Mouse (Mus musculus) CD4-positive, CD25-positive, alpha-beta regulatory T cell, adult 4 months (primary cell): ENCODE results near the gene Chrdl2. TPM values are rescaled to one million over a fixed set of nuclear protein-coding genes. Genes with fewer than 3 reads are reported as not detected.
"Not testable (repeated sequence)": the region's sequence is repeated elsewhere in the genome, so short reads cannot be mapped to it uniquely, and the experiment has no call there.

Experiments
- ATAC-seq: one replicate; pipeline ENCODE4 v1.8.0; 2017
- polyA plus RNA-seq, 2 experiments: library from polyadenylated mRNA; unstranded; fragments of 100-300 nt; shearing (Covaris generic); gene quantifications; one replicate each; pipeline ENCODE4 v1.2.1; 2017

Gene Chrdl2
- polyA plus RNA-seq, 2 experiments from 2014 or later, result not detected

GRCm38 (mm10) chr7:100036050-100036449, 30.1 kb downstream of the Chrdl2 start:
- no peak for ATAC-seq

- ATAC-seq, result no peak
These were observed 30.5 kb downstream of the Chrdl2 start for GRCm38 (mm10) chr7:100036495-100036894.

DNA sequence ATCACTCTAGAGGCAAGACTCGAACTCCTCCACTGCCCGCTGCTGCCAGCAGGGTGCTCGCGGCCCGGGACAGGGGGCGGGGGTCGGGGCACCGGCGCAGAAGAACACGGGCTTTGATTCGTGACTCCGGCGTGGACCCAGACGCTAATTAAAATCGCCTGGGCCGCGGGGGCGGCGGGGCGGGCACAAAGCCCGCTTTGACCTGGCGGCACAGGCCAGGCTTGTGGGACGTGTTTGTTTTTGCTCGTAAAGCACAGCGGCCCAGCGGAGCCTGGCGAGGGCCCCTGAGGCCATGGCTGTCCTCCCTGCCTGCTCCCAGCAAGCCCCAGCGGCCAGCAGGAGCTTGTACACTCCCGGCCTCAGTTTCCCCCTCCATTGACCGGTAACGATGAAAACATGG, 36.1 kb downstream of the Chrdl2 start:
- ATAC-seq, result no peak

- ATAC-seq, result no peak
These were observed 37.1 kb downstream of the Chrdl2 start for GRCm38 (mm10) chr7:100043096-100043495.

- ATAC-seq, result no peak
These were observed 37.6 kb downstream of the Chrdl2 start for GRCm38 (mm10) chr7:100043605-100044031.

- ATAC-seq, result no peak
These were observed 40.5 kb downstream of the Chrdl2 start for GRCm38 (mm10) chr7:100046486-100046885.

DNA sequence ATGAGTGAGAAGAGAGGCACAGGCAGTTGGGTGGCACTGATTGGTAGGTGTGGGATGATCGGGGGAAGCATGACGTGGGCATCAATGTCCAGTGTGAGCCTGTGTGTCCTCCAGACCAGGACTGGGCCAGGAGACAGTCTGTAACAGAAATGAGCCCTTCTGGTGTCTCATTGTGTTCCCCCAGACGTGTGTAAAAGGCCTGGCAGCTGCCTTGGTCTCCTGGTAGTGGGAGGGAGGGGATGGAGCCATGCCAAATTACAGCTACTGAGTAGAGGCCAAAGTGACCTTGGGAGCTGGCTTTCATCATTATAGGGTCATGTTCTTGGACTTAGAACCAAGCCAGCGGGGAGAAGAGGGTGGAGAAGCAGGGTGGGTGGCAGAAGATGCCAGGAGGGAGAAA, 45.9 kb downstream of the Chrdl2 start:
- ATAC-seq, result no peak

- not testable (repeated sequence) for ATAC-seq
These were observed 47.0 kb downstream of the Chrdl2 start for GRCm38 (mm10) chr7:100052991-100053390.

DNA sequence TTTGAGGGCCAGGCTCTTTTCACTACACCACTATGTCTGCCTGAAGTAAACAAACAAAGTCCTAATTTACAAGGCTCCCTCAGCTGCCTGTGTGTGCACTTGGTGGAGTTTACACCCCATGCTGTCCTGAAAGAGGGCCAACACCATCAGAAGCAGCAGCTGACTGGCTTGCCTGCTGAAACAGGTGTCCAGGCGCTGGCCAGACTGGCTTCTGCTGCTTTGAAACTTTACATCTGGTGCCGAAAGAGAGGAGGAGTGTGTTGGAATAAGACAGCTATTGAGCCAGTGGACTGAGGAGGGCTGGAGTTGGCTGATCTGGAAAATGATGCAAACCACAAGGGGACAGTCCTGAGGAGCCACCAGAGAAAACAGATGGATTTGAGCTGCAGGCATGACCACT, 68.0 kb downstream of the Chrdl2 start:
- ATAC-seq, result no peak

DNA sequence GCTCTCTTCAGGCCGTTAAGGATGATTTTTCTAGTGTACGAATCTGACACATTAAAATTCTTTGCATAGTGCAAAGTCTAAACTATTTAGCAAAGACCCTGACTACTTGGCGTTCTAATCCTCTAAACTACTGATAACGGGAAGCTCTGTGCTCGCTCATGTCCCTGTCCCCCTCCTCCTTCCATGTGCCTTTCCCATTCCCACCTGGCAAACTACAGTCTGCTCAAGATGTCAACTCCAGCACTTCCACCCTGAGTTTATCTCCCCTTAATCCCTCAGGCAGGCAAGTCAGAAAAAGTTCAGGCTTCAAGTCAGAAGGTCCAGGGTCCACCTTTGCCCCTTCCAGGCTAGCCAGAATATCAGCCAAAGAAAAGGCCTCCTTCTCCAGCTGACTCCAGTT, 70.3 kb downstream of the Chrdl2 start:
- ATAC-seq, result no peak

DNA sequence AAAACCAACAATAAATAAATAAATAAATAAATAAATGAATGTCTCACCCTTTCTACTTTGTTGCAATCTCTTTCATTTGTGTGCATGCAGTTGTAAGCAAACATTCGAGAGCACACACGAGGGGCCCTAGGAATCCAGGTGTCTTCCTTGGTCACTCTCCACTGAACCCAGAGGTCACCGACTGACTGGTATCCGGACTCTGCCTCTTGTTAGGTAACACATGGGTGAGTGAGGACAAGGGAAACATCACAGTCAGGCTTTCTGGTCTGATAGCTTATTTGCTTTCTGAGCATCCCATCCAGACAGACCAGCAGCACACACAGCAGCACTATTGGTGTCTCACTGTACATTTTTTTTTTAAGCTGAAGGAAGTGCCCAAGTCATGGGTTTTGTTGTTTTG, 71.1 kb downstream of the Chrdl2 start:
- no peak for ATAC-seq

DNA sequence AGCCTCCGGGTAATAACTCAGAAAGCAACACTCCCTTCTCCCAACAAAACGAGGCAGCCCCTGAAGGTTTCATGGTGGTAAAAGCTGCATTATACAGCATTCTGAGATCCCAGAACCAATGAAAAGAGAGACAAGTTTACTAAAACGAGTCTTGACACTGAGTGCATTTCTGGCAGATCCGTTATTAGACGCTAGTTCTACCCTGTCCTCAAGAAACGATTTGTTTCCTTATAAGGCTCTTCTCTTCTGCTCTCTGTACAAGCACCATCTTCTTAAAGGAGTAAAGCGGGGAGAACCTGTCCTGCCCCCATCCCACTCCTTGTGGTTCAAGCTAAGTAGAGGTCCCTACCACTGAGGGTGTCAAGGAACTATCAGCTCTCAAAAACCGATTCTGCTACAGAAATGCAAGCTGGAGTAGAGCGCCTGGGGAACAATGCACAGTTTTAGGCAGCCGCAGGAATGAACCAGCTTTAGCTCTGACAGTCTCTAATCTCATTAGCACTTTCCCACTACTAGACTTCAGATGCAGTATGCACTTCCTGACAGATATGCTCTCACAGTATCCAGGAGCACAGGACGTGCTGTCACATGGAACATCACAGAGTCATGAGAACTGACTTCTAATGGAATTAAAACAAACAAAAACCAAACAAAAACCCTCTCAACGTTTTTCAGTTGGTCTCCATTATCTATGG, 74.3 kb downstream of the Chrdl2 start:
- ATAC-seq, result no peak

DNA sequence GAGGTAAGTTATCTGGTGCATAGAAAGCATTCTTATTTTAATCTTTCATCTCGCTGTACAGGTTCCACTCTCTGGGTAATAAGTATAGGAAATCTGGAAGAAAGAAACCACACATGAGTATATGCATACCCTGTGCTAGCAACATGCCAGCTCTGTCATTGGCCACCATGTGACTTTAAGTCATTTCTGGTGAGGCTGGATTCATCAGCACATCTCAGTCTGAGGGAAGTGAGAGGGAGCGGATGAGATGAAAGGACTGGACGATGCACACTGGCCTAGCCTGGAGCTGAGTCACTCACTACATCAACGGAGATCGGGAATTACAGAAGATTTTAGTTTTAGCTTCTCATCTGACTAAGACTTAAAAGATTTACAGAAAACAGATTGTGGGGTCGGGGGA, 76.9 kb downstream of the Chrdl2 start:
- no peak for ATAC-seq

GRCm38 (mm10) chr7:100083812-100084211, 77.8 kb downstream of the Chrdl2 start:
- ATAC-seq, result no peak

Other genes with a start within 250 kb of the Chrdl2 start
- gene Olfr521, start 242.7 kb upstream of the Chrdl2 start, polyA plus RNA-seq, result not detected
- gene Neu3, start 177.8 kb upstream of the Chrdl2 start, polyA plus RNA-seq, result 10 to 100 TPM; 27.5 to 34.8 TPM
- gene Xrra1, start 147.1 kb upstream of the Chrdl2 start, polyA plus RNA-seq, result under 1 TPM in 1 of 2 experiments, not detected in 1; 0.39 TPM
- gene Spcs2, start 142.7 kb upstream of the Chrdl2 start, polyA plus RNA-seq, result 100 to 1,000 TPM; 466 to 576 TPM
- 1 to 10 TPM; 6.2 to 9.5 TPM for gene Rnf169, start 25.7 kb upstream of the Chrdl2 start, polyA plus RNA-seq
- gene Pold3, start 115.4 kb downstream of the Chrdl2 start, polyA plus RNA-seq, result 10 to 100 TPM; 37.3 to 46.3 TPM
- gene Lipt2, start 153.1 kb downstream of the Chrdl2 start, polyA plus RNA-seq, result not detected
- not detected for gene Kcne3, start 170.3 kb downstream of the Chrdl2 start, polyA plus RNA-seq
- 1 to 10 TPM; 4.9 to 5.1 TPM for gene Pgm2l1, start 221.2 kb downstream of the Chrdl2 start, polyA plus RNA-seq